Mouse (Mus musculus) kidney, adult 2 months (tissue): ENCODE results near the gene Akr1a1. TPM values are rescaled to one million over a fixed set of nuclear protein-coding genes. Genes with fewer than 3 reads are reported as not detected.
A peak's percentile ranks its signal among the peaks of the same experiment; 100 is the strongest.

Experiments
- DNase-seq: peaks from one replicate; pipeline ENCODE4 v3.0.0; 2021
- H3K27ac ChIP-seq: fragments of 200-500 bp; 2 replicates; pipeline ENCODE4 v1.5.1; 2012; ENCODE audit warnings: low read depth, low read length, control low read depth, inconsistent platforms; ENCODE audit not compliant: insufficient read depth
- H3K27me3 ChIP-seq: fragments of 200-500 bp; replicated peaks from 2 replicates; pipeline ENCODE4 v1.6.1; 2012; ENCODE audit warnings: mild to moderate bottlenecking, moderate library complexity, low read length, inconsistent platforms; ENCODE audit not compliant: control insufficient read depth, insufficient read depth
- H3K36me3 ChIP-seq: fragments of 200-500 bp; 2 replicates; pipeline ENCODE4 v1.6.1; 2012; ENCODE audit warnings: mild to moderate bottlenecking, moderate library complexity, low read length, inconsistent platforms; ENCODE audit not compliant: control insufficient read depth, insufficient read depth
- H3K4me1 ChIP-seq: fragments of 200-500 bp; 2 replicates; pipeline ENCODE4 v1.6.1; 2011; ENCODE audit warnings: low read length; ENCODE audit not compliant: control insufficient read depth, insufficient read depth
- H3K4me3 ChIP-seq: fragments of 200-500 bp; 2 replicates; pipeline ENCODE4 v1.5.1; 2011; ENCODE audit warnings: mild to moderate bottlenecking, low read depth, low read length, control low read depth; ENCODE audit not compliant: insufficient read depth
- CTCF ChIP-seq: fragments of 200-500 bp; conservative IDR thresholded peaks from 2 replicates; pipeline ENCODE4 v1.5.1; 2011; ENCODE audit warnings: low read depth, mild to moderate bottlenecking, control low read depth, low read length, moderate library complexity, mixed read lengths; ENCODE audit not compliant: insufficient read depth, insufficient read length
- POLR2A ChIP-seq: fragments of 200-500 bp; IDR thresholded peaks from one replicate; pipeline ENCODE4 v1.6.1; 2011; ENCODE audit warnings: low read depth, low read length, control low read depth
- WGBS: fragments of 180-500 bp; shearing (Covaris S2); methylation state at CpG from one replicate; pipeline ENCODE4 v1.1.7; 2018; 5-methylcytosine and 5-hydroxymethylcytosine counted together
- polyA plus RNA-seq: library from polyadenylated mRNA; depleted of rRNA; stranded (reverse); fragments of >200 nt; gene quantifications from 2 replicates; pipeline ENCODE4 v1.2.3, GENCODE M21; 2012; rRNA removed

Gene Akr1a1
- polyA plus RNA-seq, 1 experiment = 3,067 TPM

DNA sequence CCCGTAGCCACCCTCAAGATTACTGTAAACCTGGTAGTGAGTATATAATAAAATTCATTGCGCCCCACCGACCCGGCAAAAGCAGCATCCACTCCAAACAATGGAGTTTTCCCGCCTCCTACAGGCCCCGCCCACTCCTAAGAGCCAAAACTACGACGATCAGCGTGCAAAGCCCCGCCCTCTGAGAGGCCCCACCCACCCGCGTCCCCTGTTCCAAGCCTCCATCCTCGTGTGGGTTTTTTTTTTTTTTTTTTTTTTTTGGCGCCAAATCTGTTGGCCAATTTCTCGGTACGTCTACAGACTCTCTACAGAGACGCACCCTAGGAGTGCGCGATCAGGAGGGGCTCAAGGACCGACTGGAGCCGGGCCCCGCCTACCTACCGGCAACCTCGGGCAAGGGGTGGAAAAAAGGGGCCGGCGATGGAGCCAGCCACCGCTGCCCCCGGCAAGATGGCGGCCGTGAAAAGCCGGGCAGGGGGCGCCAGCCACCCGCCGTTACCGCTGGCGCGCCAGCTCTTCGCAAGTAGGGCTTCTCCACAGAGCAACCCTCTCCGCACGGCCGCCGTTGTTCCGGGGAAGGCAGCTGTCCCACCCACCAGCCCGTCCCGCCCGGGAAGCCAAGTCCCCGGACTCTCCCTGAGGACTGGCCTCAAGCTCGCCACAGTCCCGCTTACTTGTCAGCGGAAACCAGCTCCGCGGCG lies 24.7 kb downstream of the Akr1a1 start:
- Histone ChIP-seq H3K4me3 (peak overlapping the region; percentile 59), H3K27ac (peak overlapping the region; percentile 2; the same call in 1 of the 2 replicates), H3K27me3 (no peaks in the 10 kb centered on the region), H3K4me1 (peaks cover 4% of the 10 kb centered on the region; the same call in 1 of the 2 replicates), H3K36me3 (no peaks in the 10 kb centered on the region)
- WGBS = under 1% methylated on average over 53 of the region's 53 CpGs
- peak; percentile 89 for DNase-seq
- TF ChIP-seq CTCF (no peak), POLR2A (no peak)

DNA sequence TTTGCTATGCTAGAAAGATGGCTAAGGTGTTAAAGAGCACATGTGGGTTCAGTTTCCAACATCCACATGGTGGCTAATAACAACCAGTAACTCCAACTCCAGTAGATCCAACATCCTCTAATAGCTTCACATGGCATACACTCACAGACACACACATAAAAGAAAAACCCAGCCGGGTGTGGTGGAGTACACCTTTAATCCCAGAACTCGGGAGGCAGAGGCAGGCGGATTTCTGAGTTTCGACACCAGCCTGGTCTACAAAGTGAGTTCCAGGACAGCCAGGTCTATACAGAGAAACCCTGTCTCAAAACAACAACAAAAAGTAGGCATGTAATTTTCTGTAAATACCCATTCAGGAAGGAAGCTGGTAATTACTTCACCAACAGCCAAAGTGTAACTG lies 26.6 kb downstream of the Akr1a1 start:
- DNase-seq = no peak

DNA sequence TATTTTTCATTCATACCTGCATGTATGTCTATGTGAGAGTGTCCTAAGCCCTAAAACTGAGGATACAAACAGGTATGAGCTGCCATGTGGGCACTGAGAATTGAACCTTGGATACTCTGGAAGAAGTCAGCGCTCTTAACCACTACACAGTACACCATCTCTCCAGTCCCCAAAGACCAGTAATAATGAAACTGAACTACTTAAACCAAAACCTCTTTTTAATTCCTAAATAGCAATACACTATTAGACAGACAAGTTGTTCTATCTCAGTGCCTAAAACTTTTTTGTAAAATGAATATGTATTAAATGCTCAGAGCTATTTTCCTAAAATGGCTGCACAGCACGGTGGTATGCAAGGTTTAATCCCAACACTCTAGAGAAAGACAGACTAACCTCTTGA lies 36.2 kb downstream of the Akr1a1 start:
- Histone ChIP-seq H3K27ac (no peak overlapping the region), H3K36me3 (peaks cover 4% of the 10 kb centered on the region; the same call in 1 of the 2 replicates), H3K4me1 (no peaks in the 10 kb centered on the region), H3K27me3 (no peaks in the 10 kb centered on the region), H3K4me3 (no peak overlapping the region)
- 95% methylated on average over 2 of the region's 2 CpGs for WGBS
- DNase-seq = no peak
- TF ChIP-seq POLR2A = no peak
- TF ChIP-seq CTCF = no peak

More for the DNA sequence above, 26.6 kb downstream of the Akr1a1 start:
- TF ChIP-seq CTCF = no peak
- TF ChIP-seq POLR2A = no peak
- no peak overlapping the region for H3K4me3 ChIP-seq
- H3K36me3 ChIP-seq = 0 out of 2 replicates have a peak, but pooled peaks cover 2% of the 10 kb centered on the region
- no peak overlapping the region for H3K27ac ChIP-seq
- H3K27me3 ChIP-seq = no peaks in the 10 kb centered on the region
- H3K4me1 ChIP-seq = peaks cover 4% of the 10 kb centered on the region; the same call in 1 of the 2 replicates
- 93% methylated on average over 4 of the region's 4 CpGs for WGBS

DNA sequence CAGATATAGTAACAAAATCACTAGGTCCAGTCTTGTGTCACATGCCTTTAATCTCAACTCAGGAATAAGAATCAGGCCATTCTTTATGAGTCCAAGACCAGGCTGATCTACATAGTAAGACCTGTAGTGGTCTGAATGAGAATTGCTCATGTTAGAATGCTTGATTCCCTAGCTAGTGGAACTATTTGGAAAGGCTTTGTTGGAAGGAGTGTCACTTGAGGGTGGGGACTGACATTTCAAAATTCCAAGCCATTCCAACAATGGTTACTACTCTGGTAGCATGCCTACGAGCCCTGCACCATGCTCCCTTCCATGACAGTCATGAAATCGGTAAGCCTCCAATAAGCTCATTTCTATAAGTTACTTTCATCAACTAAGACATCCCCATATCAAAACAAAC lies 38.9 kb downstream of the Akr1a1 start:
- peaks cover 5% of the 10 kb centered on the region; the same call in 1 of the 2 replicates for H3K36me3 ChIP-seq
- H3K4me3 ChIP-seq = no peak overlapping the region
- 99% methylated on average over 2 of the region's 2 CpGs for WGBS
- no peak for DNase-seq
- TF ChIP-seq CTCF = no peak
- no peak for TF ChIP-seq POLR2A
- no peaks in the 10 kb centered on the region for H3K27me3 ChIP-seq
- H3K4me1 ChIP-seq = no peaks in the 10 kb centered on the region
- H3K27ac ChIP-seq = no peak overlapping the region

DNA sequence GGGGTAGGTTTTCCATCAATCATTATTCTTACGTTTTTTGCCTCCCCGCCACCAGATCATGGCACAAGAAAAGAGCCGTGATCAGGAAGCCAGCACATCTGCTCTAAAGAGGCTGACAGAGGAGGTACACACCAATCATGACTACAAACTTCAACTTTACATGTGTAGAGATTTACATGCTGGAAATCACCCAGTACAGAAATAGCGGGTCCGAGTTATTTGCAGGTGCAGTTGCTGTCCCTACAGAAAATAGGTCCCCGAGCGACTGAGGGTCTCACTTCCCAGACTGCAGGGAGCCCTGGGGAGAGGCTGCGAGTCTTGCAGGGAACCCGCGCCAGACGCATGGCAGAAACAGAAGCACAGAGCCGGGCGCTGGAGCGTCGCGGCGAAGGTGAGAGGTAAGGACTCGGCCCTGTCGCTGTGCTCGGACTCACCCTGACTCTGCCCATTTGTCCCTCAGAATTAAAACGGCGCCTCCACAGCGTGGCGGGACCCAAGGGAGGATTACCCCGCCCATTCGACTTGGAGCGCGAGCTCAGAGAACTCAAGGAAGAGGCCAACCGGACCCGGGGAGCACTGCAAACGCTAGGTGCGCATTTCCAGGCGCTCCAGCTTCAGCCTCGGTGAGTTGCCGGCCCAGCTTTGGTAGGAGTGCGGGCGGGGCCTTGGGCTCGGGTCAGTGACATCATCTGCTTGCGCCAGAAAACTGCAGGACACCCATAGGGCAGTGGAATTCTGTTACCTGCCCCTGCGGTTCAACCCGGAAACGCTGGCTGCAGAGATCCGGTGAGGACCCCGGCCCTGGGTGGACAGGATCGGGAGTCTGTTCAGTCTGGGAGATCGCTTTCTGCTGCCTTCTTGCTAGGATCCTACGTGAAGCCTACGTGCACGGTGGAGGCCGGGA lies 54.2 kb downstream of the Akr1a1 start:
- peak overlapping the region; percentile 83 for H3K27ac ChIP-seq
- peak; percentile 83 for TF ChIP-seq POLR2A
- 0 out of 2 replicates have a peak, but pooled peaks have one; percentile 7 for TF ChIP-seq CTCF
- WGBS = under 1% methylated on average over 50 of the region's 50 CpGs
- peaks cover 6% of the 10 kb centered on the region for H3K36me3 ChIP-seq
- peak; percentile 97 for DNase-seq
- H3K27me3 ChIP-seq = no peaks in the 10 kb centered on the region
- peaks cover 6% of the 10 kb centered on the region; the same call in 1 of the 2 replicates for H3K4me1 ChIP-seq
- peak overlapping the region; percentile 91 for H3K4me3 ChIP-seq

DNA sequence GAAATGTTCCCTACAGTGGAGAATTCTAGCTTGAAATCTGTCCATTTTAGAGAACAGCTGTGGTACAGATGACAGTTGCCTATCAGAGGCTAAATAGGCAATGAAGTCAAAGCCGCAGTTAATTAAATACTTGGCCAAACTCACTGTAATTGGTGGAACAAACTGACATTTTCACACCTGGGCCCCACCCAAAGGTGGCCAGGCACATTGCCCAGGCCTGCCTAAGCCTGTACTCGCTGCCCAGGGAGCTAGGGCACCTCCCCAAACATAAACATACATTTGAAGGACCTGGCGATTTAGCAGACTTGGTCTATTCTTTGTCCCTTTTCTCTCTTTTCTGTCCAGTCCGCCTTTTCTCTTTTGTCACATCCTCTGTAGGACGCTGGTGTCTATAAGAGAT lies 55.1 kb downstream of the Akr1a1 start, which contains the start of gene Ccdc17:
Ccdc17 (plus strand) TSS at position 276 of the 400 bp plus-strand sequence.
- 18% methylated on average over 5 of the region's 5 CpGs for WGBS
- Histone ChIP-seq H3K36me3 (peaks cover 12% of the 10 kb centered on the region), H3K4me3 (peak within 1 kb of the TSS; percentile 91), H3K27me3 (no peaks in the 10 kb centered on the region), H3K4me1 (peaks cover 6% of the 10 kb centered on the region; the same call in 1 of the 2 replicates), H3K27ac (peak within 1 kb of the TSS; percentile 83)
- peak; percentile 28 for DNase-seq
- TF ChIP-seq CTCF (no peak), POLR2A (no peak)

DNA sequence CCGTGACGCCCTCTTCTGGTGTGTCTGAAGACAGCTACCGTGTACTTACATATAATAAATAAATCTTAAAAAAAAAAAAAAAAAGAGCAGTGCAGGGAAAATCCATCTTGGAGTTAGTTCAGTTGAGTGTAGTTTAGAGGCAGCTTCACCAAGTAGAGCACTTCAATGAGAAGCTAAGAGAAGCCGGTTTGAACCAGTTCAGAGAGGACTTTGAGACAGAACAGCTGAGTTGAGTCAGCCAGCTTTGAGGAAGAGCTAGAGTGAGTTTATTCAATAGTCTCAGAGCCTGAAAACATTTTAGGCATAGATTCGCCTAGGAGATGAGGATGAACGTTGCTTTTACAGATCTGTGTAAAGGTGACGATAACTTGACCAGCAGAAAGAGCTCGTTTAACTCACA lies 55.7 kb downstream of the Akr1a1 start:
- TF ChIP-seq CTCF (no peak), POLR2A (no peak)
- WGBS = 78% methylated on average over 8 of the region's 8 CpGs
- H3K36me3 ChIP-seq = peaks cover 17% of the 10 kb centered on the region

More for the DNA sequence above, 55.7 kb downstream of the Akr1a1 start:
- Histone ChIP-seq H3K4me1 (peaks cover 6% of the 10 kb centered on the region; the same call in 1 of the 2 replicates), H3K4me3 (no peak overlapping the region), H3K27ac (no peak overlapping the region), H3K27me3 (no peaks in the 10 kb centered on the region)
- peak; percentile 52 for DNase-seq

Other genes starting within 250 kb of the Akr1a1 start
- gene Mast2, start 187.5 kb downstream of the Akr1a1 start, polyA plus RNA-seq = 45.1 and 61.9 TPM in 2 replicates
- gene Ipp, start 144.1 kb downstream of the Akr1a1 start, polyA plus RNA-seq = 3.6 and 5.2 TPM in 2 replicates
- 6.0 and 9.9 TPM in 2 replicates for gene Tmem69, start 95.7 kb downstream of the Akr1a1 start, polyA plus RNA-seq
- gene Gpbp1l1, start 94.0 kb downstream of the Akr1a1 start, polyA plus RNA-seq = 46.7 and 57.9 TPM in 2 replicates
- 9.1 and 10.4 TPM in 2 replicates for gene Ccdc17, start 55.0 kb downstream of the Akr1a1 start, polyA plus RNA-seq
- 2.5 and 3.9 TPM in 2 replicates for gene Nasp, start 23.7 kb downstream of the Akr1a1 start, polyA plus RNA-seq
- gene Prdx1, start 33.9 kb upstream of the Akr1a1 start, polyA plus RNA-seq = 282 and 478 TPM in 2 replicates
- 28.8 and 30.3 TPM in 2 replicates for gene Mmachc, start 56.7 kb upstream of the Akr1a1 start, polyA plus RNA-seq
- 29.2 and 34.5 TPM in 2 replicates for gene Ccdc163, start 56.8 kb upstream of the Akr1a1 start, polyA plus RNA-seq
- gene Tesk2, start 69.3 kb upstream of the Akr1a1 start, polyA plus RNA-seq = 10.7 and 11.7 TPM in 2 replicates
- 19.2 and 19.6 TPM in 2 replicates for gene Toe1, start 156.0 kb upstream of the Akr1a1 start, polyA plus RNA-seq
- 2.7 and 2.9 TPM in 2 replicates for gene Mutyh, start 156.0 kb upstream of the Akr1a1 start, polyA plus RNA-seq
- gene Hpdl, start 170.0 kb upstream of the Akr1a1 start, polyA plus RNA-seq = 2.1 and 2.5 TPM in 2 replicates
- 7.4 and 7.5 TPM in 2 replicates for gene Zswim5, start 225.7 kb upstream of the Akr1a1 start, polyA plus RNA-seq